Mouse (Mus musculus) left cerebral cortex, adult 8-10 months (tissue): Measurements from ENCODE around the gene Hist1h3i. TPM values are rescaled to one million over a fixed set of nuclear protein-coding genes. Genes with fewer than 3 reads are reported as not detected.

Source experiments
- DNase-seq, 2 experiments: peaks; one replicate each; pipeline ENCODE4 v3.0.0; 2022; ENCODE audit warnings: low spot score in 2 of 2
- microRNA-seq, 2 experiments: library from miRNA; unstranded; fragments of <30 nt; microRNA quantifications; one replicate each; pipeline ENCODE4 v1.2.0; 2022
- total RNA-seq, 4 experiments: library from RNA; stranded (reverse); gene quantifications; 2 replicates each; pipeline ENCODE4 v1.2.4; 2022

Hist1h3i gene
- total RNA-seq, 4 experiments from 2014 or later: 44.4 to 70.8 (median 54.9) TPM

- DNase-seq: peak in 1 of 2 experiments; percentile 55
Measured at GRCm38 (mm10) chr13:21734010-21734905, 48.9 kb downstream of the Hist1h3i start.

GRCm38 (mm10) chr13:21733466-21733865 lies 49.7 kb downstream of the Hist1h3i start:
- no peak for DNase-seq

Small RNA genes lying within 50 kb of the gene (microRNA-seq; reads per million reads assigned to microRNA genes)
- gene Gm19658 (0 reads per million in 2 experiments), gene Gm44346 (0 reads per million in 2 experiments), gene Gm44454 (0 reads per million in 2 experiments), gene Gm44466 (0 reads per million in 2 experiments)

Other genes starting within 250 kb of the Hist1h3i start
- gene Olfr1366, start 240.6 kb downstream of the Hist1h3i start, total RNA-seq: not detected
- gene Olfr1535, start 223.5 kb downstream of the Hist1h3i start, total RNA-seq: not detected
- not detected for gene Olfr1364, start 201.6 kb downstream of the Hist1h3i start, total RNA-seq
- not detected for gene Olfr1362, start 169.3 kb downstream of the Hist1h3i start, total RNA-seq
- not detected for gene Olfr11, start 140.9 kb downstream of the Hist1h3i start, total RNA-seq
- not detected for gene Olfr1361, start 120.0 kb downstream of the Hist1h3i start, total RNA-seq
- gene Olfr1360, start 106.0 kb downstream of the Hist1h3i start, total RNA-seq: not detected
- not detected for gene Olfr1359, start 85.3 kb downstream of the Hist1h3i start, total RNA-seq
- 10 to 100 TPM; 16.0 to 30.4 (median 22.3) TPM for gene Hist1h2bl, start 67.2 kb downstream of the Hist1h3i start, total RNA-seq
- 10 to 100 TPM in 3 of 4 experiments, not detected in 1; 16.4 to 24.8 (median 22.3) TPM for gene Hist1h2ai, start 66.9 kb downstream of the Hist1h3i start, total RNA-seq
- 10 to 100 TPM; 40.8 to 60.6 (median 44.2) TPM for gene Hist1h3h, start 65.7 kb downstream of the Hist1h3i start, total RNA-seq
- gene Hist1h2bm, start 61.3 kb downstream of the Hist1h3i start, total RNA-seq: 1 to 10 TPM; 2.5 to 5.9 (median 4.5) TPM
- 10 to 100 TPM; 18.4 to 23.9 (median 19.2) TPM for gene Hist1h4j, start 48.3 kb downstream of the Hist1h3i start, total RNA-seq
- 100 to 1,000 TPM; 294 to 349 (median 343) TPM for gene Hist1h4k, start 32.9 kb downstream of the Hist1h3i start, total RNA-seq
- 10 to 100 TPM in 3 of 4 experiments, 1 to 10 TPM in 1; 9.6 to 16.7 (median 11.1) TPM for gene Hist1h2ak, start 29.5 kb downstream of the Hist1h3i start, total RNA-seq
- gene Hist1h2bn, start 29.2 kb downstream of the Hist1h3i start, total RNA-seq: 10 to 100 TPM in 3 of 4 experiments, 1 to 10 TPM in 1; 1.6 to 11.3 (median 10.8) TPM
- gene Hist1h1b, start 2.7 kb downstream of the Hist1h3i start, total RNA-seq: 10 to 100 TPM in 2 of 4 experiments, 1 to 10 TPM in 2; 7.2 to 11.0 (median 10.2) TPM
- 1 to 10 TPM in 2 of 4 experiments, not detected in 2; 2.9 to 4.0 TPM for gene Hist1h2an, start 3.8 kb upstream of the Hist1h3i start, total RNA-seq
- gene Hist1h2bp, start 4.1 kb upstream of the Hist1h3i start, total RNA-seq: 10 to 100 TPM in 1 of 4 experiments, 1 to 10 TPM in 3; 6.0 to 11.4 (median 8.5) TPM
- 10 to 100 TPM; 26.3 to 44.6 (median 31.8) TPM for gene Hist1h2bq, start 26.8 kb upstream of the Hist1h3i start, total RNA-seq
- 10 to 100 TPM in 3 of 4 experiments, not detected in 1; 14.7 to 30.0 (median 20.1) TPM for gene Hist1h2ao, start 27.1 kb upstream of the Hist1h3i start, total RNA-seq
- gene Hist1h4m, start 28.4 kb upstream of the Hist1h3i start, total RNA-seq: 100 to 1,000 TPM; 177 to 265 (median 220) TPM
- gene Hist1h4n, start 48.8 kb upstream of the Hist1h3i start, total RNA-seq: 10 to 100 TPM; 31.1 to 87.2 (median 44.3) TPM
- gene Hist1h2ap, start 50.1 kb upstream of the Hist1h3i start, total RNA-seq: 10 to 100 TPM in 2 of 4 experiments, 1 to 10 TPM in 1, not detected in 1; 7.5 to 39.9 (median 17.1) TPM
- 10 to 100 TPM; 26.6 to 43.8 (median 31.6) TPM for gene Hist1h2br, start 50.4 kb upstream of the Hist1h3i start, total RNA-seq
- 1 to 10 TPM; 2.4 to 4.1 (median 3.3) TPM for gene Zfp184, start 161.7 kb upstream of the Hist1h3i start, total RNA-seq
- gene Pom121l2, start 197.8 kb upstream of the Hist1h3i start, total RNA-seq: not detected
- gene Prss16, start 226.4 kb upstream of the Hist1h3i start, total RNA-seq: 1 to 10 TPM in 3 of 4 experiments, under 1 TPM in 1; 0.33 to 1.3 (median 1.0) TPM